Mouse (Mus musculus) stomach, postnatal 0 days (tissue): Measurements from ENCODE around the gene Olfr1342.

ENCODE experiments used
- CTCF ChIP-seq: IDR thresholded peaks from 2 replicates; pipeline ENCODE4 v1.5.1; 2016; ENCODE audit warnings: antibody characterized with exemption, low read depth, mild to moderate bottlenecking, moderate library complexity
- EP300 ChIP-seq: optimal IDR thresholded peaks from 2 replicates; pipeline ENCODE3; 2016; ENCODE audit warnings: antibody characterized with exemption

- TF ChIP-seq CTCF: no peak
- no peak for TF ChIP-seq EP300
These were observed 19.1 kb upstream of the Olfr1342 start for GRCm38 (mm10) chr4:118711656-118712055.
